Mouse (Mus musculus) embryo, embryonic 11 days (tissue): ENCODE results near the gene Olfr890.
"Not testable (repeated sequence)": the region's sequence is repeated elsewhere in the genome, so short reads cannot be mapped to it uniquely, and the experiment has no call there.

Source experiments
- DNase-seq: peaks from one replicate; pipeline ENCODE4 v3.0.0-alpha.2; 2015

The Olfr890 gene

DNA sequence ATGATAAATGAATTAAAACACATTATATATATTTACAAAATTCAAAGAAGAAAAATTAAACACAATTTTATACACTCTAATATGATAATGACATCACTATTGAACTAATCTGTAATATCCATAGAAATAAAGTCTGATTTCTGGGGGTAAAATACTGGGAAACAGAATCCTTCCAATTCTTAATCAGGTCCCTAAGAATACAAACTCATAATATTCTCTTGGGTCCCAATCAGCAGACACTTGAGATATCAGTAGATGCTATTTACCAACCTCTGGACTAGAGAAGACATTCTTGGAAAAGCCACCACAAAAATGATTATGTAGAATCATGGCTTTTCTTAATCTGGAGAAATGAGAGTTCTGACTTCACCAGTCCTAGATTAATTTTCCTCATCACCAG is at the start of gene Olfr890:
TSS of gene Olfr890 (plus strand) at position 301 of the 400 bp plus-strand sequence.
- DNase-seq, result no peak

- no peak for DNase-seq
These were observed 34.5 kb upstream of the Olfr890 start, which contains the start of gene Olfr888 for GRCm38 (mm10) chr9:38107828-38108227. Olfr888 (plus strand) TSS chr9:38108128.

- no peak for DNase-seq
These were observed 27.4 kb upstream of the Olfr890 start, which contains the start of gene Olfr889 for GRCm38 (mm10) chr9:38114898-38115297. Olfr889 (plus strand) TSS chr9:38115198.

DNA sequence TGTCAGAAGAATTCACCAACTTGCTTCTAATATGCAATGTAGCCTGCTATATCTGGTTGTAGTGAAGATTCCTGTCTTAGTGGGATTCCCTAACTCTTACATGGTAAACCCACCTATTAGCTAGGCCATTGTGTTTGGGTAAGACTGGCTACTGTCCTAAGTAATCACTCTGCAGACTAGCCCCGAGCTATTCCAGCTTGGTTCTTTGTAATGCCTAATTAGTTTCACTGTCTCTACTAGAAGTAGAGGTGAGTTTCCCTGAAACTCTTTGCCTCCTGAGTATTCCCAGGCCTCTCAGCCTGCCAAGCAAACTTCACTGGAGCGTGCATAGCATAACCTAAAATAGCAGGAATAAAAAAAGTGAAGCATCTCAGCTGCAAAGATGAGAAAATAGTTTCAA is 26.0 kb downstream of the Olfr890 start:
- DNase-seq, result not testable (repeated sequence)

DNA sequence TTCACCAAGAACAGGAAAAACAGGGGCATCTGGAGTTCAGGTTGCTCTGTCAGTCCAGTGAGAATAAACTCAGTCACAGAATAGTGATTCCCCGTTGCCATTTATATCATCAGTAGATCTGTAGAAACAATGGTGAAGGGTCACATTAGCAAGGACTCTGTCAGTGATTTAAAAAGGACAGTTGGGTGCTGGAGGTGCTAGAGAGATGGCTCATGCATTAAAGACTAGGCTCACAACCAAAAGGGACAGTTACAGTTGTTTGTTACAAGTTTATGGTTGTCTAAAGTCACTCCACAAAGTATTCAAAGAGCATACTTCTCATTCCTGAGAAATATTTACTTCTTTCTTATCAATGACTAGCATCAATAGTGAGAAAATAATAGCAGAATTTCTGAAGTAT is 38.4 kb downstream of the Olfr890 start, which contains the start of gene Olfr891:
TSS of gene Olfr891 (minus strand) at position 101 of the 400 bp plus-strand sequence.
- no peak for DNase-seq
